ENCODE assay signal across 22 mouse cellular contexts in genomic region chr16:74316150-74316549, GRCm38 (mm10).
DNase-seq lines count a peak whose midpoint lies in the region; ATAC-seq and TF ChIP-seq lines count a peak whose summit lies in the region.
"Had no signal": no experiment of that assay in that cellular context is flagged by ENCODE, and none has a peak within 500 bp of the region (broad histone marks: within the 10 kb centered on the region; RNA-seq: fewer than 3 reads in every experiment).

No protein-coding gene starts in this region.

- peak overlapping the region; percentile 34 for H3K4me3 ChIP-seq in cerebellum, adult 2 months (replicated peaks; ENCODE audit: insufficient read depth, low read depth, low read length)
- no peak overlapping the region for H3K4me3 ChIP-seq in hindbrain, embryonic 12.5 days
- no peak overlapping the region for H3K4me3 ChIP-seq in hindbrain, embryonic 13.5 days
- no peak overlapping the region for H3K4me3 ChIP-seq in forebrain, embryonic 14.5 days (ENCODE audit: low read depth, low read length)
- no peak overlapping the region for H3K4me3 ChIP-seq in midbrain, embryonic 14.5 days (replicated peaks; ENCODE audit: low read depth, low read length)
- H3K4me3 ChIP-seq: embryonic facial prominence, embryonic 15.5 days; heart, adult 2 months; heart, embryonic 15.5 days; limb, embryonic 12.5 days; myocyte had no signal

- no peak overlapping the region for H3K4me2 ChIP-seq in hindbrain, embryonic 12.5 days (replicated peaks)
- H3K4me2 ChIP-seq in hindbrain, embryonic 13.5 days, result no peak overlapping the region
- no peak overlapping the region for H3K4me2 ChIP-seq in forebrain, embryonic 14.5 days (ENCODE audit: low read length)
- peak overlapping the region; percentile 11; the same call in 1 of the 2 replicates for H3K4me2 ChIP-seq in midbrain, embryonic 14.5 days (ENCODE audit: low read length)
- H3K4me2 ChIP-seq: embryonic facial prominence, embryonic 15.5 days; heart, embryonic 15.5 days; limb, embryonic 12.5 days had no signal

- H3K36me3 ChIP-seq in hindbrain, embryonic 12.5 days, result no peaks in the 10 kb centered on the region
- H3K36me3 ChIP-seq in hindbrain, embryonic 13.5 days, result no peaks in the 10 kb centered on the region
- H3K36me3 ChIP-seq in forebrain, embryonic 14.5 days (ENCODE audit: control insufficient read depth, insufficient read depth, low read length), result no peaks in the 10 kb centered on the region
- H3K36me3 ChIP-seq in midbrain, embryonic 14.5 days (ENCODE audit: control insufficient read depth, insufficient read depth, low read length), result no peaks in the 10 kb centered on the region
- H3K36me3 ChIP-seq: embryonic facial prominence, embryonic 15.5 days; G1E; heart, embryonic 15.5 days; limb, embryonic 12.5 days had no signal

- H3K9ac ChIP-seq in hindbrain, embryonic 12.5 days, result no peak overlapping the region
- no peak overlapping the region for H3K9ac ChIP-seq in hindbrain, embryonic 13.5 days
- no peak overlapping the region for H3K9ac ChIP-seq in forebrain, embryonic 14.5 days (ENCODE audit: low read length)
- no peak overlapping the region for H3K9ac ChIP-seq in midbrain, embryonic 14.5 days (replicated peaks; ENCODE audit: low read length)
- H3K9ac ChIP-seq: embryonic facial prominence, embryonic 15.5 days; heart, embryonic 15.5 days; limb, embryonic 12.5 days; liver, embryonic 14.5 days had no signal

- H3K27me3 ChIP-seq in cerebellum, adult 2 months (ENCODE audit: control insufficient read depth, insufficient read depth, low read length), result no peaks in the 10 kb centered on the region
- H3K27me3 ChIP-seq in hindbrain, embryonic 12.5 days, result no peaks in the 10 kb centered on the region
- no peaks in the 10 kb centered on the region for H3K27me3 ChIP-seq in hindbrain, embryonic 13.5 days
- no peaks in the 10 kb centered on the region for H3K27me3 ChIP-seq in forebrain, embryonic 14.5 days (replicated peaks; ENCODE audit: control insufficient read depth, insufficient read depth, low read length)
- no peaks in the 10 kb centered on the region for H3K27me3 ChIP-seq in midbrain, embryonic 14.5 days (ENCODE audit: control insufficient read depth, insufficient read depth, low read length)
- H3K27me3 ChIP-seq: embryonic facial prominence, embryonic 15.5 days; heart, embryonic 15.5 days; limb, embryonic 12.5 days had no signal

- H3K27ac ChIP-seq in cerebellum, adult 2 months (ENCODE audit: insufficient read depth, low read length), result no peak overlapping the region
- H3K27ac ChIP-seq in hindbrain, embryonic 12.5 days, result no peak overlapping the region; the same call in 1 of the 2 replicates
- H3K27ac ChIP-seq in hindbrain, embryonic 13.5 days, result no peak overlapping the region
- no peak overlapping the region for H3K27ac ChIP-seq in forebrain, embryonic 14.5 days (ENCODE audit: low read depth, low read length)
- no peak overlapping the region for H3K27ac ChIP-seq in midbrain, embryonic 14.5 days (replicated peaks; ENCODE audit: low read depth, low read length)
- H3K27ac ChIP-seq: embryonic facial prominence, embryonic 15.5 days; heart, adult 2 months; heart, embryonic 15.5 days; limb, embryonic 12.5 days; liver, embryonic 14.5 days had no signal

- no peak for TF ChIP-seq POLR2A in cerebellum, adult 2 months (IDR thresholded peaks at IDR 0.05; ENCODE audit: borderline replicate concordance, insufficient read depth, low read length)

- 0 out of 2 replicates have a peak, but pooled peaks cover 2% of the 10 kb centered on the region for H3K4me1 ChIP-seq in cerebellum, adult 2 months (ENCODE audit: control insufficient read depth, insufficient read depth, low read length)
- H3K4me1 ChIP-seq in hindbrain, embryonic 12.5 days, result peaks cover 6% of the 10 kb centered on the region; the same call in 1 of the 2 replicates
- peaks cover 15% of the 10 kb centered on the region for H3K4me1 ChIP-seq in hindbrain, embryonic 13.5 days (replicated peaks)
- peaks cover 7% of the 10 kb centered on the region; the same call in 1 of the 2 replicates for H3K4me1 ChIP-seq in forebrain, embryonic 14.5 days (ENCODE audit: control insufficient read depth, insufficient read depth, low read length)
- peaks cover 19% of the 10 kb centered on the region; the same call in 1 of the 2 replicates for H3K4me1 ChIP-seq in midbrain, embryonic 14.5 days (ENCODE audit: control insufficient read depth, insufficient read depth, low read length)
- H3K4me1 ChIP-seq: embryonic facial prominence, embryonic 15.5 days; heart, embryonic 15.5 days; limb, embryonic 12.5 days had no signal

- H3K9me3 ChIP-seq in hindbrain, embryonic 12.5 days (replicated peaks), result no peaks in the 10 kb centered on the region
- no peaks in the 10 kb centered on the region for H3K9me3 ChIP-seq in hindbrain, embryonic 13.5 days
- no peaks in the 10 kb centered on the region for H3K9me3 ChIP-seq in forebrain, embryonic 14.5 days (replicated peaks; ENCODE audit: control insufficient read depth, low read length)
- H3K9me3 ChIP-seq in midbrain, embryonic 14.5 days (ENCODE audit: control insufficient read depth, low read length), result no peaks in the 10 kb centered on the region
- H3K9me3 ChIP-seq: embryonic facial prominence, embryonic 15.5 days; heart, embryonic 15.5 days; limb, embryonic 12.5 days had no signal

- ATAC-seq in hindbrain, embryonic 12.5 days (ENCODE audit: low FRiP score), result peak; percentile 50; the same call in 1 of the 2 replicates
- ATAC-seq in hindbrain, embryonic 13.5 days (ENCODE audit: low FRiP score), result no peak
- peak; percentile 66 for ATAC-seq in forebrain, embryonic 14.5 days
- no peak for ATAC-seq in midbrain, embryonic 14.5 days (ENCODE audit: low FRiP score, low TSS enrichment)
- ATAC-seq: CD4-positive, CD25-positive, alpha-beta regulatory T cell, adult 4 months; lung, postnatal 0 days had no signal

- DNase-seq in cerebellum, adult 2 months, result no peak
- DNase-seq in cerebellum, postnatal 36 days, result no peak
- DNase-seq in forebrain, embryonic 14.5 days (ENCODE audit: low spot score), result peak; percentile 25
- DNase-seq in midbrain, embryonic 14.5 days, result peak; percentile 57
- no peak for DNase-seq in adrenal gland, postnatal 14 days
- no peak for DNase-seq in gastrocnemius, adult 18-20 months (ENCODE audit: low spot score)
- DNase-seq: cerebellum, adult 11-12 months; gastrocnemius, postnatal 14 days; heart, adult 2 months; kidney, adult 2 months; kidney, postnatal 14 days; thymus, postnatal 36 days had no signal

- WGBS in cerebellum, adult 2 months, result 24% methylated on average over 7 of the region's 7 CpGs
- 39% methylated on average over 7 of the region's 7 CpGs for WGBS in hindbrain, embryonic 12.5 days
- WGBS in hindbrain, embryonic 13.5 days, result 37% methylated on average over 7 of the region's 7 CpGs
- WGBS in forebrain, embryonic 14.5 days, result 49% methylated on average over 7 of the region's 7 CpGs
- WGBS in midbrain, embryonic 14.5 days, result 40% methylated on average over 7 of the region's 7 CpGs

- TF ChIP-seq CTCF in cerebellum, adult 2 months (IDR thresholded peaks at IDR 0.05; ENCODE audit: borderline replicate concordance, insufficient read depth, low read depth, low read length), result no peak

Comparison
In these comparisons a context has a peak if more than half of its experiments do, and no peak if none do; other contexts are left out.
1. ATAC-seq: peak in hindbrain, embryonic 12.5 days (single experiment) and forebrain, embryonic 14.5 days (single experiment); none in hindbrain, embryonic 13.5 days (single experiment) and midbrain, embryonic 14.5 days (single experiment).
2. DNase-seq: peak in forebrain, embryonic 14.5 days (single experiment) and midbrain, embryonic 14.5 days (single experiment); none in cerebellum, adult 2 months (0 of 2), cerebellum, postnatal 36 days (0 of 2), adrenal gland, postnatal 14 days (single experiment) and gastrocnemius, adult 18-20 months (single experiment).